Mouse (Mus musculus): Measurements from ENCODE around the gene Fdx1. TPM values are rescaled to one million over a fixed set of nuclear protein-coding genes. Genes with fewer than 3 reads are reported as not detected.

Fdx1 gene
- 83.0 and 84.1 TPM in 2 replicates for polyA plus RNA-seq (2015; fragmentation: Nextera tagmentation; extraction: Ambion mirVana)

DNA sequence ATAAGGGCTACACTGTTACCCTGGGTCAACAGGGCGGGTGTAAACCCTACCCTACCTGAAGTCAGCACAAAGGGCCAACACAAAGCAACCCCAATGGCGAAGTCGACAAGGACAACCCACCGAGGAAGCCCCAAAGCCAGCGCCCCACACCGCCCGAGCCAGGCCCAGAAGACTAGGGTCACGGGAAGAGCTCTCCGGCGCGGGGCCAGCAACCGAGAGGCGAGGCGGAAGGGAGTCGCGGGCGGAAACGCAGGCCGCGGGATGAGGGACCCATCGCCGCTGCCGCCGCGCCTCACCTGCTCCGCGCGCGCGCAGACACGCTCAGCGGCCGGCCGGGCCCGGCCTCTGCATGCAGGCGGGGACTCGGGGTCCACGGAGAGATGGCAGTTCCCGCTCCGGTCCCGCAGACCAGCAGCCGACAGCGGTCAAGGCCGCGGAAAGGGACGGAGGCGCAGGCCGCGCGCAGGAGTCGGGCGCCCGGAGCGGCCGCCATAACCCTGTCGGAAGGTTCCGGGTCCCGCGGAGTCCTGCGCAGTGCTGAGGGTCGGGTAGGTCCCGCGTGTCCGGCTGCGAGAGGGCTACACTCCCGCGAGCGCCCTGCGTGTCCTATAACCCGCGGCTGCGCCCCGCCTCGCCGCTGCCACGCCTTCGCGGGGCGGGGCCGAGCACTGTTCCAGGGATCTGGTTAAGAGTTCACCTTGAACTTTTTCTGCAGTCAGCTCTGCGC lies at the start of gene Fdx1:
TSS of gene Fdx1 (minus strand) at position 582 of the 727 bp plus-strand sequence.
- Histone ChIP-seq H3K4me1 (peaks cover 39% of the 10 kb centered on the region), H3K4me3 (peak within 1 kb of the TSS; percentile 83), H3K27ac (replicated peaks) (peak within 1 kb of the TSS; percentile 90), H3K9me3 (no peaks in the 10 kb centered on the region), H3K4me2 (peak within 1 kb of the TSS; percentile 75), H3K36me3 (no peaks in the 10 kb centered on the region; the same call in 1 of the 2 replicates), H3K27me3 (replicated peaks) (no peaks in the 10 kb centered on the region), H3K9ac (peak within 1 kb of the TSS; percentile 93)
- under 1% methylated on average over 81 of the region's 81 CpGs for WGBS
- ATAC-seq (ENCODE audit: extremely low read depth, insufficient number of reproducible peaks, low FRiP score, low TSS enrichment) = peak; percentile 82

DNA sequence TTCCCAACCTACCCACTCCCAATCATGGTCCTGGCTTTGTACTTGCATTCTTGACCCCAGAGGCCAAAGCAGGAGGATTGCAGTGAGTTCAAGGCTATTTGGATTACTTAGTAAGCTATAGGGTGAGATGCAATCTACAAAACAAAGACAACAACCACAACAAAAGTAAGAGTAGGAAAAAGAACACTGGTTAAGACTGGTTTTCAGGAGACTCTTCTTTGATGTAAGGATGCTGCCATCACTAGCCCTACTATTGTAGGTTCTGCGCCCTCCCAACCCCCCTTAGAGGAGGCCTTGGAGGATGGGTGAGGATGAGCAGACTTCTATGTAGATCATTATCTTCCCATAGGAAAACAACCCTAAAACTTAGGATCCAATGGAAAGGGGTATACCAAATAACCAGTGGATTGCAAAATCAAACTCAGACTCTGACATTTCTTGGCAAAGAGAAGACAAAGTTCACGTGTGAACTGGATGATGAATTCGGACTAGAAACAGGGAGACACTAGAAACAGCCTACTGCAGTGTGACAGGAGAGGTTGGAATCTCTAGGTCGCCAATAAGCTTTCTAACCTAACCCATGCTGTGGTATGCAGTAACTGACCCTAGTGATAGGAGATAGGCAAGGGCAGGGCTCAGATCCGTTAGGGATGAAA lies 49.6 kb upstream of the Fdx1 start:
- H3K36me3 ChIP-seq = no peaks in the 10 kb centered on the region
- ATAC-seq (ENCODE audit: extremely low read depth, insufficient number of reproducible peaks, low FRiP score, low TSS enrichment) = no peak
- WGBS = 60% methylated on average over 5 of the region's 5 CpGs
- H3K27ac ChIP-seq (replicated peaks) = no peak overlapping the region
- H3K4me1 ChIP-seq = no peaks in the 10 kb centered on the region
- H3K4me3 ChIP-seq = no peak overlapping the region
- H3K27me3 ChIP-seq (replicated peaks) = no peaks in the 10 kb centered on the region; the same call in 1 of the 2 replicates
- no peak overlapping the region for H3K4me2 ChIP-seq
- no peaks in the 10 kb centered on the region for H3K9me3 ChIP-seq
- no peak overlapping the region for H3K9ac ChIP-seq

DNA sequence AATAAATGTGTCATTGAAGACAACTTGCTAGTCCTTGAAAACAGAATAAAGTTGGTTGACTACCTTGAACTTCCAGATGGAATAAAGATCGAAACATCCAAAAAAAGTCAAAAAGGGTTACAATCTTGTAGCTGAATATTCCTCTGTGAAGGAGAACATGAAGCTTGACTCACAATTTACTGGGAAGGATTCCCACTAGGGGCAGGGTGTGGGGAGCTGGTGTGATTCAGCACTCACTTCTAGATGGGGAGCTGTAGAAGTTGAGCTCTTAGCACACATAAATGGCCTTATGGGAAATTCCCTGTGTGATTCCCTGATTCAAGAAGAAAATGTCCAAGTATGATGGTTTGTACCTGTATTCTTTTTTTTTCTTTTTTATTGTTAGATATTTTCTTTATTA lies 49.0 kb upstream of the Fdx1 start:
- no peak overlapping the region for H3K4me2 ChIP-seq
- WGBS = 88% methylated on average over 1 of the region's 1 CpGs

DNA sequence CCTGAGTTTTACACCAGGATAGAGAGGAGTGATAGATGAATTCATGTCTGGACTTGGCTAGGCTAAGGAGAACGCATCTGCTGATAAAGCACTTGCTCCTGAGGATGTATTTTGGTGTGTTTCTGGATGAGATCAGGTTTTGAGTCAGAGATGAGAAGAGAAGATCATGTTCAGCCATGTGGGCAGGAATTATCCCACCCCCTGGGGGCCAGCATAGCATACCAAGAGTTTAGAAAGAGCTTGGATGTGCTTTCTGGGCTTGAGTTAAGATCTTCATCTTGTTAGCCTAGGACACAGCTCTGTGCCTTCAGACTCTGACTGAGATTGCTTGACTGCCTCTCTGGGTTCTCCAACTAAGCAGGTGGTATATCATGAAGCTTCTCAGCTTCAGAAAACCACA lies 45.2 kb upstream of the Fdx1 start:
- 63% methylated on average over 1 of the region's 1 CpGs for WGBS
- H3K36me3 ChIP-seq = no peaks in the 10 kb centered on the region
- H3K4me3 ChIP-seq = no peak overlapping the region
- H3K4me1 ChIP-seq = peaks cover 11% of the 10 kb centered on the region
- no peak overlapping the region for H3K27ac ChIP-seq (replicated peaks)
- no peak overlapping the region for H3K9ac ChIP-seq
- H3K4me2 ChIP-seq = no peak overlapping the region
- no peaks in the 10 kb centered on the region; the same call in 1 of the 2 replicates for H3K27me3 ChIP-seq (replicated peaks)
- ATAC-seq (ENCODE audit: extremely low read depth, insufficient number of reproducible peaks, low FRiP score, low TSS enrichment) = no peak
- no peaks in the 10 kb centered on the region for H3K9me3 ChIP-seq

More for the DNA sequence above, 49.0 kb upstream of the Fdx1 start:
- Histone ChIP-seq H3K27ac (replicated peaks) (no peak overlapping the region), H3K9ac (no peak overlapping the region), H3K9me3 (no peaks in the 10 kb centered on the region), H3K4me1 (0 out of 2 replicates have a peak, but pooled peaks cover 3% of the 10 kb centered on the region), H3K4me3 (no peak overlapping the region), H3K27me3 (replicated peaks) (no peaks in the 10 kb centered on the region; the same call in 1 of the 2 replicates), H3K36me3 (no peaks in the 10 kb centered on the region)
- no peak for ATAC-seq (ENCODE audit: extremely low read depth, insufficient number of reproducible peaks, low FRiP score, low TSS enrichment)

DNA sequence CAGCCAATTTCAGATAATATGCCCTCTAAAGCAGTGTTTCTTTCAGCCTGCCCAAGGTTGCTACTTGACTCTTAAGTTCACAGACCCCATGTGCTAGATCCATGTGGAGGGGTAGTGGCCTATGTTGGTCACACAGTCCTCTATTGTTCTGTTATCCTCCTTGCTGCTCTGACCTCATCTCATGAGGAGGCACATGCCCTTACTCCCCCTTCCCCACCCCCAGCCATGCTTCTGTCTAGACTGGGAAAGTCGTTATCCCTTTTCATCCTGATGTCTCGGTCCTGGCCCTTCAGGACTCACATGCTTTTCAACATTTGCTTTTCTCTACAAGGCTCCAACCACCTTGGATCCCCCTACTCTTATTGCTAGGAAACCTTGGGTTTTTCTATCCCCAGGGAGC lies 44.0 kb upstream of the Fdx1 start:
- 36% methylated on average over 2 of the region's 2 CpGs for WGBS
- Histone ChIP-seq H3K27ac (replicated peaks) (no peak overlapping the region), H3K36me3 (no peaks in the 10 kb centered on the region), H3K27me3 (replicated peaks) (no peaks in the 10 kb centered on the region; the same call in 1 of the 2 replicates), H3K4me1 (peaks cover 12% of the 10 kb centered on the region), H3K4me3 (no peak overlapping the region), H3K4me2 (no peak overlapping the region), H3K9me3 (no peaks in the 10 kb centered on the region), H3K9ac (no peak overlapping the region)
- no peak for ATAC-seq (ENCODE audit: extremely low read depth, insufficient number of reproducible peaks, low FRiP score, low TSS enrichment)

DNA sequence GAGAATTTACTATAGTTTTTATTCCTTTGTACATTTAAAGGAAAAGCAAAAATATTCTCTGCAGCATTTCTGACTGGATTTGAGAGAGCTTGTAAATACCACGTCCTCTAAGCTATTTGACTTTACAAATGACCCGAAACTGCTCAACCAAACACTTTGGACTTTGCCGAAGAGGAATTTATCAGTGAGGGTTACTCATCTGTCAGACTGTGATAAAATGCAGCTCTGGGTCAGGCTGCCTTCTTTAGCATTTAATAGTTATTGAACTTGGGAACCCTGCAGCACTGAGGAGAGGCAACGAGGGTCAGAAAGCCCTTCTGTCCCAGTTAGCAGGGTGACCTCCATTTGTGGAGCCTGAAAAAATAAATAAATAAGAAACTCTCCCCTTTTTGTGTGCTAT lies 40.1 kb upstream of the Fdx1 start:
- Histone ChIP-seq H3K9ac (no peak overlapping the region), H3K4me1 (peaks cover 12% of the 10 kb centered on the region), H3K4me3 (no peak overlapping the region), H3K36me3 (no peaks in the 10 kb centered on the region), H3K27me3 (replicated peaks) (no peaks in the 10 kb centered on the region; the same call in 1 of the 2 replicates), H3K9me3 (peaks cover 4% of the 10 kb centered on the region; the same call in 1 of the 2 replicates), H3K4me2 (no peak overlapping the region), H3K27ac (replicated peaks) (no peak overlapping the region)
- WGBS = 26% methylated on average over 4 of the region's 4 CpGs
- no peak for ATAC-seq (ENCODE audit: extremely low read depth, insufficient number of reproducible peaks, low FRiP score, low TSS enrichment)

DNA sequence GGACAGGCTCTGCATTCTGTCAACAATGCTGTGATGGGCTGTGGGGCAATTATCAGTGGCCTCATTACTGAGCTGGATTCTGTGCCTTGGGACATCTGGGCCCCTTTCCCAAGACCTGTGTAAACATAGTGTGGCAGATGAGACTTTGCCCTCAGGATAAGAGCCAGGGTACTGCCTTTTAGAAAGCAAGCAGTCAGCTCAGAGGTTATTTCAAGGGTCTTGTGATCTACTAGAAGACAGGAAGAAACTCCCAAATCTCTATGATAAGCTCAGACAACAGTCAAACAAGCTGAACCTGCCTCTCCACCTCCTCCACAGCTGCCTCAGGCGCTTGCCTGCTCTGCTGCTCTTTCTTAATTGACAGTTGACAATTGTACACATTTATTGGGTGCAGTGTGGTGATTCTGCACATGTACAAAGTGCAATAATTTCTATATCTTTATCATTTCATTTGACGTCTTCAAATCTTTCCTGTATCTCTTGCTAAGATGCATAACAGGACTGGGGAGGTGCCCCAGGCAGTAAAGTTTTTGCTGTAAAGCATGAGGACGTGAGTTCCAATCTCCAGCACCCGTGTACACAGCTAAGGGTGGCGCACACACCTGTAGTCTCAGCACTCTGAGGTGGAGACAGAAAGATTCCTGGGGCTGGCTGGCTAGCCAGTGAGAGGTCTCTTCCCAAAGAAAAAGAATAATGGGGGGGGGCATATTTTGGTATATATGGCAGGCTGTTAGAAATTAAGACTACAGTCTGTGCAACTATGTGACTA lies 32.2 kb upstream of the Fdx1 start:
- no peak for ATAC-seq (ENCODE audit: extremely low read depth, insufficient number of reproducible peaks, low FRiP score, low TSS enrichment)
- no peak overlapping the region for H3K9ac ChIP-seq
- no peaks in the 10 kb centered on the region for H3K27me3 ChIP-seq (replicated peaks)
- 54% methylated on average over 5 of the region's 5 CpGs for WGBS
- H3K9me3 ChIP-seq = peaks cover 7% of the 10 kb centered on the region
- no peak overlapping the region for H3K4me3 ChIP-seq
- no peaks in the 10 kb centered on the region for H3K36me3 ChIP-seq
- no peak overlapping the region for H3K4me2 ChIP-seq
- H3K4me1 ChIP-seq = peaks cover 18% of the 10 kb centered on the region
- H3K27ac ChIP-seq (replicated peaks) = 0 out of 2 replicates have a peak overlapping the region, but pooled peaks have one; percentile 16

DNA sequence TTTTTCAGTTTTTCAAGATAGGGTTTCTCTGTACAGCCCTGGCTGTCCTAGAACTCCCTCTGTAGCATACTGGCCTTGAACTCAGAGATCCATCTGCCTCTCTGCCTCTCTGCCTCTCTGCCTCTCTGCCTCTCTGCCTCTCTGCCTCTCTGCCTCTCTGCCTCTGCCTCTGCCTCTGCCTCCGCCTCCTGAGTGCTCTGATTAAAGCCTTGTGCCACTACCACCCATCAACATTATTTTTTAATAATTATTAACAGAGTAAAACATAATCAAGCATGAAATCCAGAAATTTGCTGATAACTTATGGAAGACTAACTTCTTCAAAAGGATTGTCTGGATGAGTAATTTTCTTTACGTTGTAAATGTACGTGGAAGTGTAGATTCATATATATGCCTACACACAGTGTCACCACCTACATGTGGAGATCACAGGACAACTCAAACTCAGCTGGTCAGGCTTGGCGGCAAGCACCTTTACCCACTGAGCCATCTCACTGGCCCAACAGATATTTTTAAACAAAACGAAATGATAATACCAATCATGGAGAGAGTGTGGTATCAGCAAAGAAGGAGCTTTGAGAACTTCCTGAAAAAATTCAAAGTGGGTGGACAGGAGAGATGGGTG lies 31.4 kb upstream of the Fdx1 start:
- peaks cover 7% of the 10 kb centered on the region for H3K9me3 ChIP-seq
- no peaks in the 10 kb centered on the region for H3K27me3 ChIP-seq (replicated peaks)
- H3K4me2 ChIP-seq = no peak overlapping the region
- no peak overlapping the region for H3K4me3 ChIP-seq
- no peaks in the 10 kb centered on the region for H3K36me3 ChIP-seq
- no peak overlapping the region for H3K9ac ChIP-seq
- 55% methylated on average over 5 of the region's 5 CpGs for WGBS
- H3K4me1 ChIP-seq = peaks cover 18% of the 10 kb centered on the region
- H3K27ac ChIP-seq (replicated peaks) = 0 out of 2 replicates have a peak overlapping the region, but pooled peaks have one; percentile 37
- ATAC-seq (ENCODE audit: extremely low read depth, insufficient number of reproducible peaks, low FRiP score, low TSS enrichment) = no peak

DNA sequence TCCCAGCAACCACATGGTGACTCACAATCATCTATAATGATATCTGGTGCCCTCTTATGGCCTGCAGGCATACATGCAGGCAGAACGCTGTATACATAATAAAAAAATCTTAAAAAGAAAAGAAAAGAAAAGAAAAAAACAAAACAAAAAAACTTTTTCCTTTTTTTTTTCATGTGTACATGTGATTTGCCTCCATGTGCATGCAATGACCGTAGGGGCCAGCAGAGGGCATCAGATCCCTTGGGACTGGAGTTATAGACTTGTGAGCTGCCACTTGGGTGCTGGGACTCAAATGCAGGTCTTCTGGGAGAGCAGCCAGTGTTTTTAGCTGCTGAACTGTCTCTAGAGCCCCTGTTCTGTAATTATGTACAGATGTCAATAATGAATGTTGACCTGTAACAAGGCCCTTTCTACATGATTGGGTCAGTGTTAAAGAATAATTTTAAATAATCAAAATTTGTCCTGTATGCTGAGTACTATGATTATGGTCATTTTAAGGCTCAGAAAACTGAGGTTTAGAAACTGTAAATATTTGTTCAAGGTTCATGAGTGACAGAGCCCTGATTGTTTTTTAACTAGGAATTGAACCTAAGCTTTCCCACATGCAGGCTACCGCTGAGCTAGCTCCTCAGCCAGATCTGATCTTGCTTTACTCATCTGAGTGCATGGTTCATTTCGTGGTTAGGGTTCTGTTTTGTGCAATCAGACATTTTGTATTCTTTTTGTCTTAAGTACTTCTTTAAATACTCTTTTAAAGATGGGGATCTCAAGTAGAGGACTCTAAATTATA lies 30.3 kb upstream of the Fdx1 start:
- H3K9me3 ChIP-seq = peaks cover 5% of the 10 kb centered on the region
- H3K4me3 ChIP-seq = no peak overlapping the region
- 78% methylated on average over 4 of the region's 4 CpGs for whole genome bisulfite sequencing
- H3K36me3 ChIP-seq = no peaks in the 10 kb centered on the region
- no peaks in the 10 kb centered on the region for H3K27me3 ChIP-seq (replicated peaks)
- H3K9ac ChIP-seq = no peak overlapping the region
- no peak overlapping the region for H3K4me2 ChIP-seq
- H3K27ac ChIP-seq (replicated peaks) = no peak overlapping the region
- ATAC-seq (ENCODE audit: extremely low read depth, insufficient number of reproducible peaks, low FRiP score, low TSS enrichment) = no peak
- H3K4me1 ChIP-seq = peaks cover 18% of the 10 kb centered on the region

DNA sequence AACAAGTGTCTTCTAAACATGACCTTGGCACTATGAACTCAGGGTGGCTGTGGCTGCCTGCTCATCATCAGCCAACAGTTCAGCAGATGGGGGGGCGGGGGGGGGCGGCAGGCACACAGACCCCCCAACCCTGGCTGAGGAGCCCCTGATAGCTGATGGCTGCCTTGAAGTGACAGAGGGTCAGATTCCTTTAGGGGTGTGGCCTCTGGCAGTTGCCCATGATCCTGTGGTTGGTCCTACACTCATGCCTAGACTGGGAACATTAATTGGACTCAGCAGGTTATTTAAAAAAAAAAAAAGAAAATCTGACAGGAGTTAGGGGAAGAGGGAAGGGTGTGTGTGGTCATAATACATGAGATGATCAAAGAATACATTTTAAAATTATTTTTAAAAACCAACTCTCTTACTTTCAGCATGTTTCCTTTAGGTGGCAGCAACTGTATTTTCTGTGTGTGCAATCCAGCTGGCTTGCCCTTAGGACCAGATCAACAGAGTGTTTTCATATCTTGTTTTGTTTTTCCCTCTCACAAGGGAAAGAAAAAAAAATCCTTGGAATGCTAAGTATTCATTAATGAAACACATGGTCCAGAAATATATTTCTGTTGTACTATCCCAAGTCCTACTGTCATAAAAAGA lies 28.0 kb upstream of the Fdx1 start:
- Histone ChIP-seq H3K27me3 (replicated peaks) (no peaks in the 10 kb centered on the region), H3K36me3 (no peaks in the 10 kb centered on the region), H3K9me3 (no peaks in the 10 kb centered on the region), H3K27ac (replicated peaks) (no peak overlapping the region), H3K4me2 (no peak overlapping the region), H3K4me3 (no peak overlapping the region), H3K4me1 (peaks cover 21% of the 10 kb centered on the region), H3K9ac (no peak overlapping the region)
- ATAC-seq (ENCODE audit: extremely low read depth, insufficient number of reproducible peaks, low FRiP score, low TSS enrichment) = no peak
- 0% methylated on average over 2 of the region's 2 CpGs for WGBS
